ENCODE assay signal across 7 mouse cellular contexts in the genomic region with DNA sequence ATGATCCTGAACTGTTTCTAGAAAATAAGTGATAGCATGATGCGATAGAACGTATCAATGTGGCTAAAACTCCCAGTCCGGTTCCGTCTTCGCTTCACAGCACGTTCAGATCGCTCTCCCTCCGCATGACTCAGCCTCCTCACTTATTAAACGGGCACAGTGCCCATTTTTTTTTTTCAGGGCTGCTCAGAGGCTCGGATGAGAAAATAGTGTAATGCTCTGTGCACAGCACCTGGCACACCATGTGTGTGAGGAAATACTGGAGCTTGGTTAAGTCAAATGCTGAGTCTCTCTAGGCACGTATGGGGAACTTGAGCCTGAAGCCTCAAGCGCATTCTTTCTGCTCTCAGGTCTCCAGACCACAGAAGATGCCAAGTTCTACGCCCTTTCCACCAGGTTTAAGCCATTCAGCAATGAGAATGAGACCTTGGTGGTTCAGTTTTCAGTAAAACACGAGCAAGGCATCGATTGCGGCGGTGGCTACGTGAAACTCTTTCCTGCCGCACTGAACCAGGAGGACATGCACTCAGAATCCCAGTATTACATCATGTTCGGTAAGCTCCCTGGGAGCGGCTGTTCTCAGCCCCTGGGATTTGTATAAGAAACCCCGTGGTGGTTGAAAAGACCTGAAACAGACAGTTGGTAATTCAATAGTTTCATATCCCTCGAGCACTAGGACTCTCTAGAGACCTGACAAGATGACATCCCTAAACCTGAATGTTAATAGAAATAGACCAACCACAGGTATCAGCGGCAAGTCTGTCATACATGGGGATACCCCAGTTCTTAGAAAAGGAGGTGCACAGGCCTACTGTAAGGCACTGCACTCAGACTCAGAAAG. TPM values are rescaled to one million over a fixed set of nuclear protein-coding genes. Genes with fewer than 3 reads are reported as not detected.
A peak's percentile ranks its signal among the peaks of the same experiment; 100 is the strongest.
DNase-seq lines count a peak whose midpoint lies in the region.

No protein-coding gene starts in this region.

- peaks cover 19% of the 10 kb centered on the region for H3K4me1 ChIP-seq in hindbrain, embryonic 10.5 days (replicated peaks)

- H3K36me3 ChIP-seq in hindbrain, embryonic 10.5 days, result no peaks in the 10 kb centered on the region

- no peaks in the 10 kb centered on the region for H3K9me3 ChIP-seq in hindbrain, embryonic 10.5 days

- peak; percentile 30 for DNase-seq in ovary, adult 18-20 months (ENCODE audit: low spot score)
- DNase-seq in ovary, postnatal 14 days (ENCODE audit: low spot score), result no peak
- peak; percentile 36 for DNase-seq in cerebellum, adult 8-10 months
- peak; percentile 73 to 75 for DNase-seq in kidney, postnatal 25 days
- DNase-seq in right cerebral cortex, postnatal 36 days (ENCODE audit: low spot score in 2 of 2), result peak; percentile 28 to 36
- no peak for DNase-seq in hindbrain, embryonic 10.5 days (ENCODE audit: low spot score)
- no peak for DNase-seq in frontal cortex, postnatal 14 days (ENCODE audit: low spot score in 2 of 2)

- no peak overlapping the region for H3K4me3 ChIP-seq in hindbrain, embryonic 10.5 days

- H3K27me3 ChIP-seq in hindbrain, embryonic 10.5 days (ENCODE audit: insufficient read depth, poor library complexity, severe bottlenecking), result no peaks in the 10 kb centered on the region; the same call in 1 of the 2 replicates

- WGBS in hindbrain, embryonic 10.5 days, result 86% methylated on average over 24 of the region's 24 CpGs

- H3K27ac ChIP-seq in hindbrain, embryonic 10.5 days, result no peak overlapping the region

RNA-seq across cellular contexts. Expression of a gene that starts 4.4 kb away (rescaled TPM):
- polyA plus RNA-seq in hindbrain, embryonic 10.5 days (2016; fragmentation: Nextera tagmentation; extraction: Ambion mirVana), result 0.10 TPM in 1 of 2 replicates, not detected in the other

RNA-seq across cellular contexts. Expression of a gene that starts 36.6 kb away (rescaled TPM):
- 59.5 and 66.7 TPM in 2 replicates for polyA plus RNA-seq in hindbrain, embryonic 10.5 days (2016; fragmentation: Nextera tagmentation; extraction: Ambion mirVana)

RNA-seq across cellular contexts. Expression of a gene that starts 41.4 kb away (rescaled TPM):
- 39.4 and 41.6 TPM in 2 replicates for polyA plus RNA-seq in hindbrain, embryonic 10.5 days (2016; fragmentation: Nextera tagmentation; extraction: Ambion mirVana)

Comparison
In these comparisons a context has a peak if more than half of its experiments do, and no peak if none do; other contexts are left out.
1. DNase-seq: peak in ovary, adult 18-20 months (single experiment), cerebellum, adult 8-10 months (single experiment), kidney, postnatal 25 days (2 of 2) and right cerebral cortex, postnatal 36 days (2 of 2); none in ovary, postnatal 14 days (single experiment), hindbrain, embryonic 10.5 days (single experiment) and frontal cortex, postnatal 14 days (0 of 2).